Mouse (Mus musculus): ENCODE data around the gene Zfp934.
"Not testable (repeated sequence)": the region's sequence is repeated elsewhere in the genome, so short reads cannot be mapped to it uniquely, and the experiment has no call there.

Gene Zfp934

DNA sequence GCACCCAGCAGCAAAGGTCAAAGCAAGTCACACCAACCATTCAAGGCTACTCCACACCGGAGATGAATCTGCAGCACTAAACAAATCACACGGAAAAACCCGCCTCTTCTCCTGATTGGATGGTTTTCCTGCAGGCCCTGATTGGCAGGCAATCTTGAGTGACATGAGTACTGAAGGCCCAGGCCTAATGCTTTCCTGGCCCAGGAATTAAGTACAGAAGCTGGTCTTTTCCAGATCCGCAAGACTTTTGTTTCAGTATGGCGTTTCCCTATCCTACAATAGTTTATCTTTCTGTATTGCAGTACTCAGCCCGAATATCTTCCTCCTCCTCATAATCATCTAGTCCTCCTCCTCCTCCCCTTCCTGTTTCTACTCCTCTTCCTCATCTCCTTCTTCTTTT, at the start of gene Zfp934:
Zfp934 (minus strand) TSS at position 101 of the 400 bp plus-strand sequence.
- DNase-seq (ENCODE audit: low spot score) = not testable (repeated sequence)

DNA sequence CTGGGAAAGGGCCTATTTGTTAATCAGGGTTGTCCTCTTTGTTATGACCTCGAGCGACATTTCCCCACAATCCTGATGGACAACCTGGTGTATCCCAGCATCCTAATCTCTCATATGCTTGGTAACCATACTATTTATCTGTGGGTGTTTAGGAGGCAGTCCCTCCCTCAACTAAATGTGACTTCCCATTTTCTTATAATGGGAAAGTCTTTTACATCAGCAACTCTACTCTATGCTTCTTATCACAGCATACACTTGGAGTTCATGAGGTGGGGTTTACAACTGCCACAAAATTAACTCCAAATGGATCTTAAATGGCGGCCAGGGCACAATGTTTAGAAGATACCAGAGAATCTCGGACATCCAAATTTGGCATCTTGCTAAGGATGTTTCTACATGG, 46.5 kb upstream of the Zfp934 start:
- not testable (repeated sequence) for DNase-seq (ENCODE audit: low spot score)

- DNase-seq (ENCODE audit: low spot score) = not testable (repeated sequence)
Measured at GRCm38 (mm10) chr13:62561696-62562095, 9.3 kb downstream of the Zfp934 start.

- DNase-seq (ENCODE audit: low spot score) = peak; percentile 31
Measured at GRCm38 (mm10) chr13:62558189-62559110, 12.5 kb downstream of the Zfp934 start, which contains the start of gene Zfp935. Gene Zfp935 (minus strand): TSS chr13:62558511.

- DNase-seq (ENCODE audit: low spot score) = not testable (repeated sequence)
Measured at GRCm38 (mm10) chr13:62530129-62530528, 40.9 kb downstream of the Zfp934 start.

- DNase-seq (ENCODE audit: low spot score) = not testable (repeated sequence)
Measured at GRCm38 (mm10) chr13:62510641-62511420, 60.2 kb downstream of the Zfp934 start.

- DNase-seq (ENCODE audit: low spot score) = not testable (repeated sequence)
Measured at GRCm38 (mm10) chr13:62472661-62473060, 98.3 kb downstream of the Zfp934 start.

- DNase-seq (ENCODE audit: low spot score) = peak; percentile 54
Measured at GRCm38 (mm10) chr13:62469947-62470346, 101.1 kb downstream of the Zfp934 start.

GRCm38 (mm10) chr13:62466424-62467334, 104.3 kb downstream of the Zfp934 start, which contains the start of gene Gm49359:
Gene Gm49359 (minus strand): TSS chr13:62466832.
- peak; percentile 93 for DNase-seq (ENCODE audit: low spot score)
